Mouse (Mus musculus): ENCODE measurements around the gene Ubxn2a. TPM values are rescaled to one million over a fixed set of nuclear protein-coding genes. Genes with fewer than 3 reads are reported as not detected.

The Ubxn2a gene
- polyA plus RNA-seq (2015; fragmentation: Nextera tagmentation; extraction: Ambion mirVana), result 56.4 and 59.1 TPM in 2 replicates

DNA sequence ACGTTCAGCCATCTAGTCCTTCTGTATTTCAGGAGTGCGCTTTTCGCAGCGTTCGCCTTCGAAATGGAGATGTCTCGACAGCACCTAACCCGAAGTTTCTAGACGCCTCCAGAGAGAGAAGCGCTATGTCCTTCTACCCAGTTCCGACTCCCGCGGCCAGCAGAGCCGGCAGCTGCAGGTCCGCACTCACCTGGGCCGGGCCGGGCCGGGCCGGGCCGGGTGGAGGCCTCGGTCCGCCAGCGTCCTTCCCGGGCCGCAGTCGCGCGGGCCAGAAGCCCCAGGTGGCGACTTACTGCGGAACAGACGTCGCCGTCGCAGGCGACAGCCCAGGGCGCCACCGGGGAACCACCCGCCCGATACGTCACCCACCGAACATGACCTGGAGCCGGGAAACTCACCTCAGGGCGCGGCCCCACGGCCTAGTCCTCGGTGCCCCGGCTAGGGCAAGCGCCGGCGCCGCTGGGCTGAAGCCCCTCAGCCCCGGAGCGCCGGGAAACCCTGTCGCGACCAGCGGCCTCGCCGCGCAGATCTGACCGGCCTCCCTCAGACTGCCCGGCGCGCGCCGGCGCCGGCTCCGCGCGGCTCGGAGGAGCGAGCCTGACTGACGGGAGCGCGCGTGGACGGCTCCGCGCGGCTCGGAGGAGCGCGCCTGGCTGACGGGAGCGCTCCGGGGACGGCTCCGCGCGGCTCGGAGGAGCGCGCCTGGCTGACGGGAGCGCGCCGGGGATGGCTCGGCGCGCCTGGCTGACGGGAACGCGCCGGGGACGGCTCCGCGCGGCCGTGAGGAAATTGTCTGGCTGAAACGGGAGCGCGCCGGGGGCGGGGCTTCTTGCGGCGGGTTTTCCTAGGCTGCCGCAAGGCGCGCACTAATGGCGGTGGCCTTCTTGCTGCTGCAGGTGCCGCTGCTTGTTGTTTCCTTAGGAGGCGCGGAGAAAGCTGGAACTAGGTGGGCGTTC, at the start of gene Ubxn2a:
Gene Ubxn2a (minus strand): TSS at position 755 of the 956 bp plus-strand sequence.

GRCm38 (mm10) chr12:4916994-4917804, 9.7 kb upstream of the Ubxn2a start, which contains the start of gene Atad2b:
TSS of gene Atad2b (plus strand) at chr12:4917353.

DNA sequence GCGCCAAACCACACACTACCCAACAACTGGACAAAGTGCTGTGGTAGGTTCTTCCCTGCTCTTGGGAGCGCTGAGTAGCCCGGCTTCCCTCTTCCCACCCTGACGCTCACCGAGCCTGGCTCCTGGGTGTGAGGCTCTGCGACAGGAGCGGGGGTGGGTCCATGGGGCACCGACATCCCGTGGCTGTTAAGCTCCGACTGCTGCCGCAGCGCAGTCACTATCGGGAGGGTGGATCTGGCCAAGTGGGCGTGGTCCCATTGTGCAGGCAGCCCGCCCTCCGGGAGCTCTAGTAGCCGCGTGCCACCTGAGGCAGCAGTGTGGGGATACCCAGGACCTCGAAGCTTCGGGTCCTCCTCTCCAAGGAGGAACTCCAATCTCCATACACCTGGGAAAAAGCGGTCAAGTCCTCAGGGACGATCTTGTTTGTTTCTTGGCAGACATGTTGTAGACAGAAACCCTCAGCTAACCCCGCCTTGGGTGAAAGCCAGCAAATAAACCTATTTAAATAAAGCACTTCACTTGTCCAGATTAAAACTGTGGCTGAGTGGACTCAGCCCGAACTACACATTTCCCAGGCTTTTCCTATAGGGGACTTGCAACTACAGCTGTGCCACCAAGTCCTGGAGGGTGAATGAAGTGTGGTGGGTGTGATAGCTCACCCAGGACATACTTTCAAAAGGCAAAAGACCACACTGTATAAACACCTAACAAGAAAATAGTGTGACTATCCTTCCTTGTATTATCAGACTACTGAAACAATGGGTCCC, 33.2 kb downstream of the Ubxn2a start, which contains the start of gene Mfsd2b:
Gene Mfsd2b (minus strand): TSS at position 199 of the 767 bp plus-strand sequence.

DNA sequence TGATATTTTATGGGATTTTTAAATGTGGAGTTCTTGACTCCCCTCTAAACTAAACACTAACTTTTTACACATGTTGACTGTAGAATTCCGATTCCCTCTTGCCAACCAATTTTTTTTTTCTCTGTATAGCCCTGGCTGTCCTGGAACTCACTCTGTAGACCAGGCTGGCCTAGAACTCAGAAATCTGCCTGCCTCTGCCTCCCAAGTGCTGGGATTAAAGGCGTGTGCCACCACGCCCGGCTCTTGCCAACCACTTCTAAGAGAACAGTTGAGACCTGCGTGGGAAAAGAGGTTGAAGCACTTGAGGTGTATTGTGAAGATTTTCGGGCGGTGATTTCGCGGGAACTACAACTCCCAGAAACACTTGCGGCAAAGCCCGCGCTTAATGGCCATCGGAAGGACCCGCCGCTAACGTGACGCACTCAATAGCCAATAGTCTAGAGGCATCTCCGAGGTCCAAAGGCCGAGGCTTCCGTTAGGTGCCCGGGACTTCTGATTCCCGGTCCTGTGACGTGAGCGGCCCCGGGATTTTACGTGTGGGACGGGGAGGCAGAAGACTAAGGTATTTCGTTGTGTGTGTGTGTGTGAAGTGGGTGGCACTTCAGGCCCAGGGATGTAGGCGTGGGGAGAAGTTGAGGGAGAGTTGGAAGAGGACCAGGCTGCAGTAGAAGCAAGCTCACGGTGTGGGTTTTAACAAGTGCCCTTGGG, 64.5 kb downstream of the Ubxn2a start, which contains the start of gene Wdcp:
Gene Wdcp (plus strand): TSS at position 414 of the 708 bp plus-strand sequence.

GRCm38 (mm10) chr12:4841392-4841887, 66.1 kb downstream of the Ubxn2a start, which contains the start of gene Fkbp1b:
TSS of gene Fkbp1b (minus strand) at chr12:4841591.

Other genes with a start within 250 kb of the Ubxn2a start
- 0.66 and 1.0 TPM in 2 replicates for gene Fam228a, start 169.3 kb downstream of the Ubxn2a start, polyA plus RNA-seq (2015; fragmentation: Nextera tagmentation; extraction: Ambion mirVana)
- gene Pfn4, start 138.7 kb downstream of the Ubxn2a start, polyA plus RNA-seq (2015; fragmentation: Nextera tagmentation; extraction: Ambion mirVana), result 21.8 and 23.6 TPM in 2 replicates
- gene Fam228b, start 138.4 kb downstream of the Ubxn2a start, polyA plus RNA-seq (2015; fragmentation: Nextera tagmentation; extraction: Ambion mirVana), result 8.7 and 10.5 TPM in 2 replicates
- 280 and 287 TPM in 2 replicates for gene Sf3b6, start 90.2 kb downstream of the Ubxn2a start, polyA plus RNA-seq (2015; fragmentation: Nextera tagmentation; extraction: Ambion mirVana)
- gene Fkbp1b, start 66.1 kb downstream of the Ubxn2a start, polyA plus RNA-seq (2015; fragmentation: Nextera tagmentation; extraction: Ambion mirVana), result 141 and 151 TPM in 2 replicates
- 14.2 and 17.0 TPM in 2 replicates for gene Wdcp, start 64.4 kb downstream of the Ubxn2a start, polyA plus RNA-seq (2015; fragmentation: Nextera tagmentation; extraction: Ambion mirVana)
- 1.2 and 1.4 TPM in 2 replicates for gene Mfsd2b, start 33.3 kb downstream of the Ubxn2a start, polyA plus RNA-seq (2015; fragmentation: Nextera tagmentation; extraction: Ambion mirVana)
- 9.1 and 12.3 TPM in 2 replicates for gene Atad2b, start 9.6 kb upstream of the Ubxn2a start, polyA plus RNA-seq (2015; fragmentation: Nextera tagmentation; extraction: Ambion mirVana)

Measured in neural tube, postnatal 0 days (tissue).